Mouse (Mus musculus) activated CD4-positive, CD25-positive, alpha-beta regulatory T cell, adult 4 months (primary cell): Measurements from ENCODE around the gene Rit1. TPM values are rescaled to one million over a fixed set of nuclear protein-coding genes. Genes with fewer than 3 reads are reported as not detected.
A peak's percentile ranks its signal among the peaks of the same experiment; 100 is the strongest.
"Not testable (repeated sequence)": the region's sequence is repeated elsewhere in the genome, so short reads cannot be mapped to it uniquely, and the experiment has no call there.

Experiments used
- ATAC-seq: one replicate; pipeline ENCODE4 v1.8.0; 2017
- polyA plus RNA-seq, 2 experiments: library from polyadenylated mRNA; unstranded; fragments of 100-300 nt; shearing (Covaris generic); gene quantifications; one replicate each; pipeline ENCODE4 v1.2.1; 2017

The Rit1 gene
- 10 to 100 TPM; 36.5 to 43.2 TPM for polyA plus RNA-seq

DNA sequence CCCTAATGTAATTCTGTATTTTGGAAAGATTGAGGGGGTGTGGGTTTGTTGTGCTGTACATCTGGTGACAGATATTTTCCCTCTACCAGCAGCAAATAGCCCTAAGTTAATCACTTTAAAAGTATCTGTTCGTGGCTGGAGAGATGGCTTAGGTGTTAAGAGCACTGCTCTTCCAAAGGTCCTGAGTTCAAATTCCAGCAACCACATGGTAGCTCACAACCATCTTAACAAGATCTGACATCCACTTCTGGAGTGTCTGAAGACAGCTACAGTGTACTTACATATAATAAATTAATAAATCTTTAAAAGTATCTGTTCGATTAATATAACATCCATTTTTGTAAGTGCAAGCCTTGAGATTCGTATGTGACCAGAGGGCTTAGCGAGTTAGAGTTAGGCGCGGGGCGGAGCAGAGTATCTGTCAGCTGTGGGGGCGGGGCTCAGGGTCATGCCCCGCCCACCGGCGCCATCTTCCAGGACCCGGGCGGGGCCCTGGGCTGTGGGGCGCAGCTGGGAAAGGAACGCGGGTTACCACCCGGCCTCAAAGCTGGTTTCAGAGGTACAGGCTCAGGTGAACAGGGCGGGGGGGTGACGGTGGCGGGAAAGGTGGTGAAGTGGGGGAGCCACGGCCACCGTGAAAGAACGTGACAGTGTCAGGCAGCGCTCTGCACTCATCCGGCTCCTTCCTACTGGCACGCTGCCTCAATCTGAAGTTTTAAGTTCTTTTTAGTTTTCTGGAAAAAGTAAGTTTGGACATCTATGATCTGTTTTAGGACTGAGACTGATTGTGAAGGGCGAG, at the start of gene Rit1:
Gene Rit1, plus strand, starts transcription at position 440 of the 799 bp plus-strand sequence.
- ATAC-seq: peak; percentile 96

- ATAC-seq: peak; percentile 57
Observed at GRCm38 (mm10) chr3:88677399-88677798, 39.2 kb upstream of the Rit1 start.

DNA sequence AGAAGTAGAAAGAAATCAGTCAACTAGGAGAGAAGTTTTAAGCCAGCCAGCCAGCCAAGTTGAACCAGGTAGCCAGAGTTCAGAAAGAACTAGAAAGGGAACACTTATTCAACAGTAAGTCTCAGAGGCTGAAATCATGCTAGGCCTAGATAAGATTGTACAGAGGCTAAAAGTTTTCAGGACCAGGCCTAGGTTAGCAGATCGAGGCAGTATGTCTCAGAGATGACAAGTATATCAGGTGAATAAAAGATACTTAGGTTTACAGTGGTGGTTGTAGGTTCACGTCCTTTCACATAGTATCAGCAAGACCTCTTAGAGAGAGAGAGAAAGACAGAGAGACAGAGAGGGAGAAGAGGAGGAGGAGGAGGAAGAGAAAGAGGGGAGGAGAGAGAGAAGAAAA, 32.8 kb upstream of the Rit1 start:
- ATAC-seq: no peak

GRCm38 (mm10) chr3:88684236-88684979, 32.2 kb upstream of the Rit1 start:
- no peak for ATAC-seq

- peak; percentile 97 for ATAC-seq
Observed at GRCm38 (mm10) chr3:88684980-88685941, 31.4 kb upstream of the Rit1 start, which contains the start of gene Khdc4. Gene Khdc4 (plus strand): TSS chr3:88685803.

GRCm38 (mm10) chr3:88685958-88686451, 30.6 kb upstream of the Rit1 start:
- peak; percentile 0 for ATAC-seq

DNA sequence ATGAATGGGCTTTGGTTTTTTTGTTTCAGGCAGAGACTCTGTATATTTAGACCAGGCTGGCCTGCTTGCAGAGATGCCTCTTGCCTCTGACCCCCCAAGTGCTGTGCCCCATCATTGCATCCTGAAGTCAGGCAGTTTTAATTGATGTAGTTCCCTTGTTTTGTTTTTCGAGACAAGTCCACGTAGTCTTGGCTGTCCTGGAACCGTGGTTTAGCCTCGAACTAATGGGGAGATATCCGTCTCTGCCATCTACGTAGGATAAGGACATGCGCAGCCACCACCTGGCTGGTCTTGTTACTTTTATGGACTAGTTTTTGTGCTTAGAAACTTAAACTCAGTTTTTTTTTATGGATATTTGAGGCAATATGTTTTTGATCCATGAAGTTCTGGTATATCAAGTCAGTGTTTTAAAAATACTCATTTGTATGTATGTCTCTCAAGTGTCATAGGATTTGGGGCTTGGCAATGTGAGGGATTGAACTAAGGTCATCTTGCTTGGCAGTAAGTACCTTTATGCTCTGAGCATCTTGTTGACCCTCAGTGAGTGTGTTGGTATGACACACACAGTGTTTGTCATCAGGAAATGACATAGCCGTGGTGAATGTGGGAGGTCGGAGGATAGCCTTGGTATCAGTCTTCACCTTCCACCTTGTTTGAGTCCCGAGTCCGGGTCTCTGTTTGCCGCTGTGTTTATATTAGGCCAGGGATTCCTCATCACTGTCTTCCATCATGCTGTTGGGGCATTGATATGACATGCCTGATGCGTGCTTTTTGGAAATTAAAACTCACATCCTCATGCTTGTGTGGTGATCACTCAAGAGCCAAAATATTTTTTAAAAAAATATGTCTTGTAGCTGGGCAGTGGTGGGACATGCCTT, 29.7 kb upstream of the Rit1 start:
- no peak for ATAC-seq

GRCm38 (mm10) chr3:88689079-88689478, 27.6 kb upstream of the Rit1 start:
- no peak for ATAC-seq

DNA sequence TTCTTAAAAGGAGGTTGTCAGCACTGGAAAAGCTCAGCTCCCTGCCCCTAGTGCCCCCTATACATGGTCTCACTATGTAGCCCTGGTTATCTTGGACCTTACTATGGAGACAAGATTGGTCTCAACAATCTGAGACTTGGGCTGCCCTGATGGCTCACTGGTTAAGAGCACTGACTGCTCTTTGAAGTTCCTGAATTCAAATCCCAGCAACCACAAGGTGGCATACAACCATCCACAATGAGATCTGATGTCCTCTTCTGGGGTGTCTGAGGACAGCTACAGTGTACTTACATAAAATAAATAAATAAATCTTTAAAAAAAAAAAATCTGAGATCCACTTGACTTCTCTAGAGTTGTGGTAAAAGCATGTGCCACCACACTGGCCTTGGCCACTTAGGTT, 21.1 kb upstream of the Rit1 start:
- ATAC-seq: no peak

- ATAC-seq: no peak
Observed at GRCm38 (mm10) chr3:88698051-88698450, 18.6 kb upstream of the Rit1 start.

DNA sequence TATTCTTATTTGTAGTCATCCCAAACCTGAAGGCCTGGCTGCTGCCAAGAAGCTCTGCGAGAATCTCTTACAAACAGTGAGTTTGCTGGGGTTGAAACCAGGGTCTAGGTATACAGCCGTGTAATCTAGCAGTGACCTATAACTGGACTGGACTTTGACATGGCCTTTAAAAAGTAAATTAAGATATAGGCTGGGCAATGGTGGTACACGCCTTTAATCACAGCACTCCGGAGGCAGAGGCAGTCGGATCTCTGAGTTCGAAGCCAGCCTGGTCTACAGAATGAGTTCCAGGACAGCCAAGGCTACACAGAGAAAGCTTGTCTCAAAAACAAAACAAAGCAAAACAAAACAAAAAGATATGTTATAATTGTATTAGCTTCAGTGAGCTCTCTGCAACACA, 17.8 kb upstream of the Rit1 start:
- no peak for ATAC-seq

GRCm38 (mm10) chr3:88700247-88700646, 16.4 kb upstream of the Rit1 start:
- no peak for ATAC-seq

GRCm38 (mm10) chr3:88701222-88701621, 15.4 kb upstream of the Rit1 start:
- ATAC-seq: no peak

DNA sequence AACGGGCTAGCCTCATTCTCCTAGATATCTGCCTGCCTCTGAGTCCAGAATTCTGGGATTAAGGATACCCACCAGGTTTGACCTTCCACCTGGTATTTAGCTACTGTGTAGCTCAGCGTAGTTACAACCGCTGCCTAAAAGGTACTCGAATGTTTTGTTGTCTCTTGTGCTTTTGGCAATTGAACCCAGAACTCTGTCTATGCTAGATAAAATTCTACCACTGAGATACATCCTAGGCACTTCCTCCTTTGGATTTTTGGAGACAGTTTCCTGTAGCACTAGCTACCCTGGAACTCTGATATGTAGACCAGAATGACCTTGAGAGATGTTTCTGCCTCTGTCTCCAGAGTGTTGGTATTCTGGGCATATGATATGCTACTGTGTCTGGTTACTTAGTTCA, 2.9 kb upstream of the Rit1 start:
- no peak for ATAC-seq

- no peak for ATAC-seq
Observed at GRCm38 (mm10) chr3:88714725-88715124, 1.9 kb upstream of the Rit1 start.

DNA sequence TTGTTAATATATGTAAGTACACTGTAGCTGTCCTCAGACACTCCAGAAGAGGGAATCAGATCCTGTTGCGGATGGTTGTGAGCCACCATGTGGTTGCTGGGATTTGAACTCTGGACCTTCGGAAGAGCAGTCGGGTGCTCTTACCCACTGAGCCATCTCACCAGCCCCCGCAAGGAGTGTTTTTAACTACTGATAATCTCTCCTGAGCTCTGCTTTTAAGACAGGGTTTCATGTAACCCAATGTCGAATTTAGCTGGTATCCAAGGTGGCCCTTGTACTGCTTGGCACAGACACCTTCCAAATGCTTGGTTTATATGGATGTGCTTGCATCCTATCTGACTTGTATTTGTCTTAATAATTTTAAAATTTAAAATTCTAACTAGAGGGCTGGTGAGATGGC, 922 bp upstream of the Rit1 start:
- not testable (repeated sequence) for ATAC-seq

DNA sequence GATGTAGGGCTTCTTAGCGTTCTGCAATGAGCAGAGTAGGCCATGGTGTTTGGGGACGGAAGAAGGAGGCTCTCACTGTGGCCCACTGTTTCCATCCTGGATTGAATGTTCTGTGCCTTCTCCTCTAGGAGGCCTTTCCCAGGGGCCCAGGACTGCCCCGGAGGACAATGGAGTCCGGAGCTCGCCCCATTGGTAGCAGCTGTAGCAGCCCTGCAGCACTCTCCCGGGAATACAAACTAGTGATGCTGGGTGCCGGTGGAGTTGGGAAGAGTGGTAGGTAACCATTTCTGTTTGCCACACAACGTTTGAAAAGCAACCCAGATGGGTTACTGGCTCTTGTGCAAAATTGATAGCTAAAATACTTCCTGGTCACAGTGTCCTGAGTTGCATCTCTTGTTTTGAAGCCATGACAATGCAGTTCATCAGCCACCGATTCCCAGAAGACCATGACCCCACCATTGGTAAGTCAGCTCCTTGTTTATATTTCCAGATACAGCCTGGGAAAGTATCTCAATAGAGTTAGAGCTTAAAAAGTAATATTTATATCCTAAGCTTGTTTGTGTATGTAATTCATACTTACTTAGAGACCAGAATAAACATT, 660 bp downstream of the Rit1 start:
- no peak for ATAC-seq

GRCm38 (mm10) chr3:88717831-88718230, 1.2 kb downstream of the Rit1 start:
- ATAC-seq: no peak

DNA sequence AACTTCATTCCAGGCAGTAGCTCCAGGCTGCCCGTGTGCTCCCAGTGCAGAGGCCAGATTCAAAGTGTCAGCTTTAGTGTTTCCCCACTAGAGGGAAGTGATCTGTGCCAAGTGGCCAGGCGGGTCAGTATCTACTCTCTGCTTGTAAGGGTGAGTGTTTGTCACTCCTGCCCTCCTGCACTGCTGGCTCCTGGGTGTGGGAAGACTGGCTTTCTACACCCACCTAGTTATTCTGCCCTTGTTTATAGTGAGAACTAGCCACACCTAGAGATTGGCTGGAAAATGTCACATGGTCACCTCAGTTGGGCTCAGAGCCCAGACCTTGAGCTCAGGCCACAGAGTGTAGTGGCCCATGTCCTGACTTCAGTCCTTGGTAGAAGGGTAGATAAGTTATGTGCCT, 2.5 kb downstream of the Rit1 start:
- ATAC-seq: no peak

- no peak for ATAC-seq
Observed at GRCm38 (mm10) chr3:88736556-88736955, 19.9 kb downstream of the Rit1 start.

DNA sequence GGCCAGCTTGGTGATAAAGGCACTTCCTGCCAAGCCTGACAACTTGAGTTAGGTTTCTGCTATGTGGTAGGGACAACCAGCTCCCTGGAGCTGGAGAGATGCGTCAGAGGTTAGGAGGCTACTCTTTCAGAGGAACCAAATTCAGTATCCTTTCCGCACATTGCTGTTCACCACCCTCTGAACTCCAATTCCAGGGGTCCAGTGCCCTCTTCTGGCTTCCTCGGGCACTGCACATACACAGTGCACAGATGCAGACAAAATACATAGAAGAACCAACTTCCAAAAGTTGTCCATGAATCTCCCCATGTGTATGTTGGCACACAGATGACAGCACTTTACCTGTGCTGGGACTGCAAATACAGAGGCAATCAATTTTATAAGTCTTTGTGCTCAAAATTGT, 22.0 kb downstream of the Rit1 start:
- no peak for ATAC-seq
